Mouse (Mus musculus): Measurements from ENCODE around the gene Ar. TPM values are rescaled to one million over a fixed set of nuclear protein-coding genes. Genes with fewer than 3 reads are reported as not detected.

Gene Ar
- polyA plus RNA-seq (2012; fragmentation: generic; extraction: Trizol): 0.89 TPM
- long read RNA-seq, experiment 1, partial matches to known transcripts: 0 of 5 reads
- long read RNA-seq, experiment 1, other reads (novel, unspliced or antisense): 5 of 5 reads
- long read RNA-seq, experiment 2: 0 reads

- H3ac ChIP-seq (ENCODE audit: control insufficient read depth, insufficient read length, low read depth): peak within 1 kb of the TSS; percentile 69
- no peak for TF ChIP-seq MYOD1 (IDR thresholded peaks at IDR 0.05; ENCODE audit: control insufficient read depth, insufficient read length, low read depth)
- no peak for TF ChIP-seq CTCF (IDR thresholded peaks at IDR 0.05; ENCODE audit: control insufficient read depth, insufficient read depth, insufficient read length)
- TF ChIP-seq MAX (IDR thresholded peaks at IDR 0.05): no peak
- TF ChIP-seq MYOG (IDR thresholded peaks at IDR 0.05; ENCODE audit: control insufficient read depth, extremely low read depth, insufficient read length): no peak
- TF ChIP-seq CEBPB (IDR thresholded peaks at IDR 0.05; ENCODE audit: low read depth): no peak
- no peak for TF ChIP-seq FOSL1 (IDR thresholded peaks at IDR 0.05; ENCODE audit: insufficient read depth, low read length, poor library complexity, severe bottlenecking)
- TF ChIP-seq USF1 (IDR thresholded peaks at IDR 0.05; ENCODE audit: low read depth): no peak
- H3K79me2 ChIP-seq (ENCODE audit: control insufficient read depth, insufficient read depth): peaks cover 13% of the 10 kb centered on the region
- H3K27me3 ChIP-seq (ENCODE audit: control insufficient read depth, insufficient read depth, insufficient read length): no peaks in the 10 kb centered on the region
- H3K79me3 ChIP-seq (ENCODE audit: low read depth): peaks cover 1% of the 10 kb centered on the region
- H3K4me3 ChIP-seq (ENCODE audit: insufficient read depth, poor library complexity, severe bottlenecking): peak within 1 kb of the TSS; percentile 30
- H3K36me3 ChIP-seq (ENCODE audit: control insufficient read depth, insufficient read depth): no peaks in the 10 kb centered on the region
These were observed at the start of gene Ar for GRCm38 (mm10) chrX:98148531-98149342. Gene Ar, plus strand, starts transcription at chrX:98148769.

- peaks cover 13% of the 10 kb centered on the region for H3K79me2 ChIP-seq (ENCODE audit: control insufficient read depth, insufficient read depth)
- peak overlapping the region; percentile 30 for H3K4me3 ChIP-seq (ENCODE audit: insufficient read depth, poor library complexity, severe bottlenecking)
- no peaks in the 10 kb centered on the region for H3K36me3 ChIP-seq (ENCODE audit: control insufficient read depth, insufficient read depth)
- H3K27me3 ChIP-seq (ENCODE audit: control insufficient read depth, insufficient read depth, insufficient read length): no peaks in the 10 kb centered on the region
- peak overlapping the region; percentile 69 for H3ac ChIP-seq (ENCODE audit: control insufficient read depth, insufficient read length, low read depth)
- TF ChIP-seq MYOG (IDR thresholded peaks at IDR 0.05; ENCODE audit: control insufficient read depth, extremely low read depth, insufficient read length): no peak
- no peak for TF ChIP-seq USF1 (IDR thresholded peaks at IDR 0.05; ENCODE audit: low read depth)
- TF ChIP-seq MYOD1 (IDR thresholded peaks at IDR 0.05; ENCODE audit: control insufficient read depth, insufficient read length, low read depth): no peak
- no peak for TF ChIP-seq MAX (IDR thresholded peaks at IDR 0.05)
- TF ChIP-seq CEBPB (IDR thresholded peaks at IDR 0.05; ENCODE audit: low read depth): no peak
- TF ChIP-seq FOSL1 (IDR thresholded peaks at IDR 0.05; ENCODE audit: insufficient read depth, low read length, poor library complexity, severe bottlenecking): no peak
- TF ChIP-seq CTCF (IDR thresholded peaks at IDR 0.05; ENCODE audit: control insufficient read depth, insufficient read depth, insufficient read length): no peak
- peaks cover 1% of the 10 kb centered on the region for H3K79me3 ChIP-seq (ENCODE audit: low read depth)
These were observed 1.3 kb downstream of the Ar start for GRCm38 (mm10) chrX:98149724-98150392.

GRCm38 (mm10) chrX:98150393-98151119 lies 2.0 kb downstream of the Ar start:
- Histone ChIP-seq H3ac (ENCODE audit: control insufficient read depth, insufficient read length, low read depth) (peak overlapping the region; percentile 69), H3K79me2 (ENCODE audit: control insufficient read depth, insufficient read depth) (peaks cover 13% of the 10 kb centered on the region), H3K36me3 (ENCODE audit: control insufficient read depth, insufficient read depth) (no peaks in the 10 kb centered on the region), H3K79me3 (ENCODE audit: low read depth) (peaks cover 1% of the 10 kb centered on the region), H3K4me3 (ENCODE audit: insufficient read depth, poor library complexity, severe bottlenecking) (peak overlapping the region; percentile 30), H3K27me3 (ENCODE audit: control insufficient read depth, insufficient read depth, insufficient read length) (no peaks in the 10 kb centered on the region)
- TF ChIP-seq CTCF (IDR thresholded peaks at IDR 0.05; ENCODE audit: control insufficient read depth, insufficient read depth, insufficient read length) (no peak), MYOG (IDR thresholded peaks at IDR 0.05; ENCODE audit: control insufficient read depth, extremely low read depth, insufficient read length) (no peak), MYOD1 (IDR thresholded peaks at IDR 0.05; ENCODE audit: control insufficient read depth, insufficient read length, low read depth) (no peak), CEBPB (IDR thresholded peaks at IDR 0.05; ENCODE audit: low read depth) (no peak), MAX (IDR thresholded peaks at IDR 0.05) (no peak), FOSL1 (IDR thresholded peaks at IDR 0.05; ENCODE audit: insufficient read depth, low read length, poor library complexity, severe bottlenecking) (no peak), USF1 (IDR thresholded peaks at IDR 0.05; ENCODE audit: low read depth) (no peak)

GRCm38 (mm10) chrX:98189759-98190158 lies 41.2 kb downstream of the Ar start:
- TF ChIP-seq CEBPB (IDR thresholded peaks at IDR 0.05; ENCODE audit: low read depth): no peak
- TF ChIP-seq MYOG (IDR thresholded peaks at IDR 0.05; ENCODE audit: control insufficient read depth, extremely low read depth, insufficient read length): no peak
- Histone ChIP-seq H3K79me2 (ENCODE audit: control insufficient read depth, insufficient read depth) (no peaks in the 10 kb centered on the region), H3K27me3 (ENCODE audit: control insufficient read depth, insufficient read depth, insufficient read length) (no peaks in the 10 kb centered on the region), H3ac (ENCODE audit: control insufficient read depth, insufficient read length, low read depth) (no peak overlapping the region), H3K79me3 (ENCODE audit: low read depth) (no peaks in the 10 kb centered on the region), H3K36me3 (ENCODE audit: control insufficient read depth, insufficient read depth) (no peaks in the 10 kb centered on the region), H3K4me3 (ENCODE audit: insufficient read depth, poor library complexity, severe bottlenecking) (no peak overlapping the region)

GRCm38 (mm10) chrX:98205766-98206165 lies 57.2 kb downstream of the Ar start:
- H3ac ChIP-seq (ENCODE audit: control insufficient read depth, insufficient read length, low read depth): no peak overlapping the region
- H3K79me3 ChIP-seq (ENCODE audit: low read depth): no peaks in the 10 kb centered on the region
- TF ChIP-seq USF1 (IDR thresholded peaks at IDR 0.05; ENCODE audit: low read depth): no peak
- TF ChIP-seq MAX (IDR thresholded peaks at IDR 0.05): no peak
- TF ChIP-seq MYOD1 (IDR thresholded peaks at IDR 0.05; ENCODE audit: control insufficient read depth, insufficient read length, low read depth): no peak
- no peak for TF ChIP-seq MYOG (IDR thresholded peaks at IDR 0.05; ENCODE audit: control insufficient read depth, extremely low read depth, insufficient read length)
- TF ChIP-seq CTCF (IDR thresholded peaks at IDR 0.05; ENCODE audit: control insufficient read depth, insufficient read depth, insufficient read length): no peak
- no peak overlapping the region for H3K4me3 ChIP-seq (ENCODE audit: insufficient read depth, poor library complexity, severe bottlenecking)
- no peaks in the 10 kb centered on the region for H3K27me3 ChIP-seq (ENCODE audit: control insufficient read depth, insufficient read depth, insufficient read length)
- no peaks in the 10 kb centered on the region for H3K79me2 ChIP-seq (ENCODE audit: control insufficient read depth, insufficient read depth)
- no peaks in the 10 kb centered on the region for H3K36me3 ChIP-seq (ENCODE audit: control insufficient read depth, insufficient read depth)

Measured in C2C12 (cell line).